Mouse (Mus musculus) urinary bladder, postnatal 25 days (tissue): ENCODE data around the gene Olfr119.
"Not testable (repeated sequence)": the region's sequence is repeated elsewhere in the genome, so short reads cannot be mapped to it uniquely, and the experiment has no call there.

Experiments
- DNase-seq: peaks from one replicate; pipeline ENCODE4 v3.0.0; 2022; ENCODE audit warnings: low spot score

The Olfr119 gene

GRCm38 (mm10) chr17:37696264-37696663, at the start of gene Olfr119:
Gene Olfr119 (plus strand): TSS chr17:37696564.
- not testable (repeated sequence) for DNase-seq

DNA sequence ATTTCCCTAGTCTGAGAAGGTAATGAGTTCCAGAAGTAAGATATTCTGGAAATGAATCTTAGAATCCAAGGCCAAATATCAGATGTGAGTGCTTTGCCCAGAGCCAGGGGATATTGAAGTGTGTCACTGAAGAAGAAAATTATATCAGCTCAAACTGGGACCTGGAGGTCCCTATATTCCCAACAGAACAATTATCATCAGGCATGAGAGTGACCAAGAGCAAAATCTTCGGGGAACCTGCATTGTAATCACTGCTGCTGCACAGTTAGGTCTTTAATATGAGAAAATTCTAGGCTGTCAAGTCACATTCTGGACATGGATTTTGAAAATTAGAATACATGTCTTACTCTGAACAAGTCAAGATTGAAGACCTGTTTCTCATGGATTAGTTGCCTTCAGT, 32.7 kb upstream of the Olfr119 start, which contains the start of gene Olfr117:
TSS of gene Olfr117 (minus strand) at position 101 of the 400 bp plus-strand sequence.
- DNase-seq, result no peak

DNA sequence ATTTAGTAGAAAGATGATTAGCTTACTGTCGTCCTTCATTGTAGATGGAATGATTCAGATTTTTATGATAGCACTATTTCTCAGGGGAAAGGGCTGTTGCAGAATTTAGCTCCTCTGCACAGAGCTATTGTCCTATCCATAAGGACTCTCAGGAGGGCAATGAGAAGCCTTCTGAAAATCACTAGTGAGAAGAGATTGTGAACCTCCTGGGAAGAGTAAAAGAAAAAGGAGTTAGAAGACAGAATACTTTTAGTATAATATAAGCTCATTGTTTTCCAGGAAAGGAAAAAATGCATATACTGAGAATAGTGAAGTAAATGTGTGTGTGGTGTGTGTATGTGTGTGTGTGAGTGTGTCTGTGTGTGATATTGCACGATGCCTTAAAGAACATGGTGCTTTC, 29.7 kb upstream of the Olfr119 start, which contains the start of gene Olfr118:
TSS of gene Olfr118 (plus strand) at position 301 of the 400 bp plus-strand sequence.
- DNase-seq, result no peak

GRCm38 (mm10) chr17:37721508-37721907, 25.1 kb downstream of the Olfr119 start, which contains the start of gene Olfr120:
Gene Olfr120 (plus strand): TSS chr17:37721808.
- DNase-seq, result no peak

- DNase-seq, result no peak
Measured at GRCm38 (mm10) chr17:37738070-37738469, 41.7 kb downstream of the Olfr119 start.
